Mouse (Mus musculus) heart, adult 2 months (tissue): ENCODE results near the gene Fignl2.

Experiments used
- CTCF ChIP-seq: fragments of 200-600 bp; IDR thresholded peaks from 2 replicates; pipeline ENCODE4 v1.8.1; 2022; ENCODE audit warnings: antibody characterized with exemption, mild to moderate bottlenecking, moderate library complexity
- EP300 ChIP-seq: fragments of 200-500 bp; IDR thresholded peaks from 2 replicates; pipeline ENCODE4 v1.6.1; 2011; ENCODE audit warnings: low read depth, low read length, control low read depth; ENCODE audit not compliant: insufficient read depth
- POLR2A ChIP-seq: fragments of 200-500 bp; IDR thresholded peaks from 2 replicates; pipeline ENCODE4 v1.6.1; 2011; ENCODE audit warnings: mild to moderate bottlenecking, low read depth, low read length, control low read depth; ENCODE audit not compliant: insufficient read depth

DNA sequence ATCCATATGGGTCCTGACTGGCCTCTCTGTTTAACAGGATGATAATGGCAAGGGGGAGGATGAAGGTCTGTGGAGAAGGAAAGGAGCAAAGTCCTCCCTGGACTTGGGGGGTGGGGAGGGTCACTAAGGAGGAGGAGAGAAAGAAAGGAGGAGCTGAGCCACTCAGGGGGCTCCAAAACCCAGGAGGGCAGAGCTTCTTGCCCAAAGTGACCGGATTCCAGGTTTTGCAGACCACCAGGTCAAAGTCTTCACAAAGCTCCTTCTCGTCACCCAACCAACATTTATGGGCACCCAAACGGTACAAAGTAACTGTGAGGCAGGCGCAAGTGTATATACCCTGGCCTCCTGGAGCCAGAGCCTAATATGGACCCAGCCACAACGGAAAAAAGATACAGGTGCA is 2.7 kb downstream of the Fignl2 start:
- TF ChIP-seq POLR2A, result no peak
- TF ChIP-seq CTCF, result no peak
- no peak for TF ChIP-seq EP300
